Mouse (Mus musculus): ENCODE measurements at regions not wholly inside any gene's neighbourhood (a gene's known extent, or its start where the extent isn't known, plus 50 kb on each side); places are given as distances from the start of the nearest gene placed in this dataset.

- DNase-seq (ENCODE audit: low spot score in 2 of 2): no peak
- no peak overlapping the region for H3K4me3 ChIP-seq
- no peak for TF ChIP-seq CTCF (conservative IDR thresholded peaks at IDR 0.05)
These were observed 82.0 kb downstream of the Cth start for GRCm38 (mm10) chr3:157842872-157843271.

GRCm38 (mm10) chr3:157841164-157841719 lies 83.6 kb downstream of the Cth start:
- TF ChIP-seq CTCF (conservative IDR thresholded peaks at IDR 0.05): no peak
- H3K27ac ChIP-seq: no peak overlapping the region

More at GRCm38 (mm10) chr3:157842872-157843271, 82.0 kb downstream of the Cth start:
- H3K27ac ChIP-seq: no peak overlapping the region

DNA sequence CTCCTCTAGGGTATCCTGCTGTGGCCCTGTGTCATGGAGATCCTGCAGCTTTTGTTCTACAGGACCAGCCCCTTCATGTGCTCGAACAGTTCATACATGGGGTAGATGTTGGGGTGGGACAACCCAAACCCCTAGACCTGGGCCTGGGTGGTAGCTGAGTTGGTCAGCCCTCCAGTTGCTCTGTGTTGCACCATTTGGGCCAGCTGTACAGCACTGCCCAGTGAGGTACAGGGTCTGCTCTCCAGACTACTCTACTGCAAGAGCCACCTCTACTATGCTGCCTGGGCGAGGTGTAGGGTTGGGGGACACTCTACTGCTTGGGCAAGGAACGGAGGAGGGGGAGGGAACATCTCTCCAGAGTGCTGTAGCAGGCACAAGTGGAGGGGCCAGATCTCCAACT lies 120.6 kb downstream of the Cth start:
- Histone ChIP-seq H3K4me3 (no peak overlapping the region), H3K27ac (no peak overlapping the region)
- no peak for DNase-seq (ENCODE audit: low spot score in 2 of 2)
- no peak for TF ChIP-seq CTCF (conservative IDR thresholded peaks at IDR 0.05)

More at GRCm38 (mm10) chr3:157841164-157841719, 83.6 kb downstream of the Cth start:
- DNase-seq (ENCODE audit: low spot score in 2 of 2): no peak
- H3K4me3 ChIP-seq: no peak overlapping the region

DNA sequence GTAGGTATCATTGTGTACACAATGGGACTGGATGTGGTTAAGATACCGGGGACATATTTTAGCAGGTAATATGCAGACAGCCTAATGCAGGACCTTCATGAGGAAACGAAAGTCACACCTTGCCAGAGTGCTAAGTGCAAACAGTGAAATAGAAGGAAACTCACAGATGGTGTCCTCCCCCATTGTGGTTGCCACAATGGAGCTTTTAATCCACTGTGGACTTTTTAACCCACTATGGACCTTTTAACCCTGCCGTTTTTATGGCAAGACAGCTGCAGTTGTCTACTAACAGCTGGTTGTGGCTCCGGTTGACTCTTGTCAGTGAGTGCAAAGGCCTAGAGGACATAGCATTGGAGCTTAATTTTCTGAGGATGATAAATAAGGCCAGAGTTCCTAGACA lies 121.5 kb downstream of the Cth start:
- no peak for DNase-seq (ENCODE audit: low spot score in 2 of 2)
- Histone ChIP-seq H3K4me3 (no peak overlapping the region), H3K27ac (no peak overlapping the region)
- TF ChIP-seq CTCF (conservative IDR thresholded peaks at IDR 0.05): no peak

DNA sequence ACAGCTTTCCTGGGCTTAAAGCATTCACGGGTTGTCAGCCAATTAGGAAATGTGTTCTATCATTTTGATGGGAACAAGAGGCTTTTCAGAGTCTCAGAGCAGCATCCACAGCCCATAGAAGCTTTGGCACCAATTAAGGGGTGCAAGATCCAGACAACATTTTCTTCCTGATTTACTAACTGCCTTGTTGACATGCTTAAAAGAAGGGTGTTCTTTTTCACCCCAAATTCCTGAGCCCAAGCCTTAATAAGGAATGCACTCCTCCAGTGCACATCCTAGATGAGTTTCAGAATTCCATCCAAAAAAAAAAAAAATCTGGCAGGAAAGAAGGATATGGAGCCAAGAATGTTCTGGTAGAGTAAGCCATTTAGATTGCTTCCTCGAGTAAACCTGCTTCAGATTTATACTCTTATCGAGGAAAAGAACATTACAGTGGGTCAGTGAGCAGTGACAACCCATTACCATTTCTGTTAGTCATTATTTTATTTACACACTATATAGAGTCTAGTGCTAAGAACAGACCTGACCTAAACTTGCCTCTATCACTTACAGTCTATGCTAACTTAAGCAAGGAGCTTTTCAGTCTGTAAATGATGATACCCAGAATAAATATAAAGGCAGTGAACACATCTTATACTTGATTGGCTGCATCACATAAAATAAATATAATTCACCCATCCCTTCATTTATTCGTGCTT lies 137.2 kb downstream of the Cth start:
- no peak for DNase-seq (ENCODE audit: low spot score in 2 of 2)
- TF ChIP-seq CTCF (conservative IDR thresholded peaks at IDR 0.05): no peak
- no peak overlapping the region for H3K27ac ChIP-seq

GRCm38 (mm10) chr3:157781071-157781470 lies 143.8 kb downstream of the Cth start:
- H3K4me3 ChIP-seq: no peak overlapping the region
- no peak for TF ChIP-seq CTCF (conservative IDR thresholded peaks at IDR 0.05)
- DNase-seq (ENCODE audit: low spot score in 2 of 2): no peak
- H3K27ac ChIP-seq: no peak overlapping the region

More for the DNA sequence above, 137.2 kb downstream of the Cth start:
- H3K4me3 ChIP-seq: no peak overlapping the region

DNA sequence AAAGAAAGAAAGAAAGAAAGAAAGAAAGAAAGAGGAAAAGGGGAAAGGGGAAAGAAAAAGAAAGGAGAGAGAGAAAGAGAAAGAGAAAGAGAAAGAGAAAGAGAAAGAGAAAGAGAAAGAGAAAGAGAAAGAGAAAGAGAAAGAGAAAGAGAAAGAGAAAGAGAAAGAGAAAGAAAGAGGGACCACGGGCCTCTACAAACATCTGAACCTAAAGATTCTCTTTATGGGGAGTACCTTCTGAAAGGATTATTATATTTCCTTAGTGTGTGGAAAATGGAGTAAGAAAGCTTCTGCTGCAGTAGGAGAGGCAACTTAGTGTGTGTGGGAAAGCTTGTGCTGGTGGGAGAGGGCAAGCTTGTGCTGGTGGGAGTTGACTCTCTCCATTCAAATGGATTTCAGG lies 147.1 kb downstream of the Cth start:
- Histone ChIP-seq H3K4me3 (no peak overlapping the region), H3K27ac (no peak overlapping the region)
- DNase-seq (ENCODE audit: low spot score in 2 of 2): no peak
- TF ChIP-seq CTCF (conservative IDR thresholded peaks at IDR 0.05): no peak

DNA sequence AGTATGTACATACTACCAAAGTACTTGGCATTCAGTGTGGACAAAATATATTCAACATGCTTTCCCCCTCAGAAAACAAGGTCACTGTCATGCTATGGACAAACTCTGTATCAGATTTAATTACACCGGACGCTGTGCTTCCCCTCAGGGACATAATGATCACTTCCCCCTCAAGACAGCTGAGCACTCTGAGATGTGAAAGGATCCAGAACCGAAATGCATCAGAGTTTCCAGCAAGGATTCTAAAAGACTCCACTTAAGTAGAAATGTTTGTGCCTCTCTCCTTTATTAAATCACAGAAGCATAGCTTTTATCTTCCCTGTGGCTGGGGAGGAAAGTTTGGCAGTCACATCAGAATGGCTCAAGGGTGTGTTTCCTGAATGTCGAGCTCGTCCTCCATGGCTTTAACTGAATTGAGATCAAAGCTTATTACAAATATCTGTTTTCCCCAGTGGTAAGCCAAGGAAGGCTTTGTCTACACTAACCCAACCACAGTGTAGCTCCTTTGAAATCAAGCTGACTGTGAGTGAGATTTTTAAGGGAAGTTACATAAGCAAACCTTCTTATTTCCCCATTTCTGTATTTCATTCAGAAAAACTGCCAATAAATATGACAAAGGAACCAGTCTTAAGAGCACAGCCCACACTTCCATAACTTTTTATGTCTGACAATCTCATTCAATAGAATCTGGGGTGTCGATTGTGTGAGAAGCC lies 161.2 kb downstream of the Cth start:
- Histone ChIP-seq H3K27ac (no peak overlapping the region), H3K4me3 (no peak overlapping the region)
- no peak for DNase-seq (ENCODE audit: low spot score in 2 of 2)
- TF ChIP-seq CTCF (conservative IDR thresholded peaks at IDR 0.05): no peak

- no peak for DNase-seq (ENCODE audit: low spot score in 2 of 2)
- H3K27ac ChIP-seq: no peak overlapping the region
- TF ChIP-seq CTCF (conservative IDR thresholded peaks at IDR 0.05): no peak
- no peak overlapping the region for H3K4me3 ChIP-seq
These were observed 165.0 kb downstream of the Cth start for GRCm38 (mm10) chr3:157759856-157760255.

- no peak for TF ChIP-seq CTCF (conservative IDR thresholded peaks at IDR 0.05)
- H3K4me3 ChIP-seq: no peak overlapping the region
- no peak overlapping the region for H3K27ac ChIP-seq
- DNase-seq (ENCODE audit: low spot score in 2 of 2): no peak
These were observed 170.1 kb downstream of the Cth start for GRCm38 (mm10) chr3:157754826-157755225.

DNA sequence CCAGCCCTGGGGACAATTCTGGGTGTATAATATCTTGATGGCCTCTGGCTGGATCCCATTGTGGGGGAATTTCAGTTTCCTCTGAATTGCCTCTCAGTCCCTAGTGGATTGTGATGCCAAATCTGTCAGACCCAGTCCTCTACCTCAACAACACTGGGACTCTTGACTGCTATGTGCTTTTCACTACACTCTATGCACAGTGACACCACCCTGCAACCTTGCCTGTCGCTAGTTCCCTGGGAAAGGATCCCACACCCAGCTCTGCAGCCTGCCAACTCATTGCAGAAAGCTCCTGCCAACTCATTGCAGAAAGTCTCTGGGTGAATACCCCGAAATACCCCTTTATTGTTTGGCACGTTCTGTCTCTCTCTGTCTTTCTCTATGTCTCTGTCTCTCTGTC lies 174.6 kb downstream of the Cth start:
- Histone ChIP-seq H3K4me3 (no peak overlapping the region), H3K27ac (no peak overlapping the region)
- TF ChIP-seq CTCF (conservative IDR thresholded peaks at IDR 0.05): no peak
- DNase-seq (ENCODE audit: low spot score in 2 of 2): no peak

DNA sequence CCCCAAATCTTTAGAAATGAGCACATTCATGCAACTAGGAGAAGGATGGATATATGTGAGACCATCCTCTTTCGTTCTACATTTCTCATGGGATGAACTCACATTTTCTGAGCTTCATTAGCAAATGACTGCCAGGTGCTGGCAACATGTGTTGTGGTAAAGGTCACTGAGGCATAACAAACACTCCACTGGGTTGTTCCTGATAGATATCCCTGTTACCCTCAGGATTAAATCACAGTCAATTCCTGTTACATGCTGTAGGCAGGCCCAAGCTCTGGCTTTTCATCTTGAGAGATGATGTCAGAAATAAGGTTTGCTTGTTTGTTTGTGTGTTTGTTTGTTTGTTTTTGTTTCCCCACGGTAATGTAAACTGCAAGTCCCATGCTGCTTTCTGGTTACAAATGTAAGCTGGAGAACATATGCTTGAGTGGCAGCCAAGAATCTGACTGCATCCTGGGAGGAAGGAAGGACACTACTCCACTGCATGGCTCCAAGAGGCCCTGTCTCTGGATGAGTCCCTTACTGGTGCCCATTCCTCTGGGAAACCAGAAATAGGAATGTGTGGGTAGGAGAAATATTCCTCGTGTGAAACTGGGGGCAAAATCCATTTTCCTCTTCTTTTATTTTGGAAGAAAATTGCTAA lies 176.4 kb downstream of the Cth start:
- H3K27ac ChIP-seq: no peak overlapping the region
- DNase-seq (ENCODE audit: low spot score in 2 of 2): no peak
- no peak for TF ChIP-seq CTCF (conservative IDR thresholded peaks at IDR 0.05)
- no peak overlapping the region for H3K4me3 ChIP-seq

DNA sequence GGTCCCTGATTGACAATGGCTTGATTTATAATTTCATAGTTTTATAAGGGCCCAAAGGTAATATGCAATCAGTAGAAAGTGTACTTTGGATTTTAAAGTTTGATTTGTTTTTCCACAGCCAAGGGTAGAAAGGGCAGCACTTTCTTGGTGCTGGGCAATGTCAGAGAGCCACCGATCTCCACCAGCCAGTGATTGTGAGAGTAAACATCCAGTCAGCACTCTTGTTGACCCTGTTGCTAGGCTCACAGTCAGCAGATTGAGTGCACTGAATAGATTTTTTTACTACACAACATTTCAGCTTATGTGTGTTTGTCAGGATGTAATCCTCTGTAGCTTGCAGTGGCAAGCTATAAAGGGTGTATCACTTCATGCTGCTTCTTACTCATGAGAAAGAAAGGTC lies 176.3 kb downstream of the Ptger3 start:
- no peak for TF ChIP-seq CTCF (conservative IDR thresholded peaks at IDR 0.05)

More for the DNA sequence above, 176.3 kb downstream of the Ptger3 start:
- H3K4me3 ChIP-seq: no peak overlapping the region
- no peak for DNase-seq (ENCODE audit: low spot score in 2 of 2)
- no peak overlapping the region for H3K27ac ChIP-seq
